Mouse (Mus musculus): Measurements from ENCODE around the gene Scrg1. TPM values are rescaled to one million over a fixed set of nuclear protein-coding genes. Genes with fewer than 3 reads are reported as not detected.
"Not testable (repeated sequence)": the region's sequence is repeated elsewhere in the genome, so short reads cannot be mapped to it uniquely, and the experiment has no call there.

Gene Scrg1
- polyA plus RNA-seq (2012; rRNA removed), result not detected in 2 replicates

- DNase-seq (ENCODE audit: low read depth), result no peak
These were observed at the start of gene Scrg1 for GRCm38 (mm10) chr8:57455765-57456164. TSS of gene Scrg1 (plus strand) at chr8:57455923.

- no peak for DNase-seq (ENCODE audit: low read depth)
These were observed 49.4 kb upstream of the Scrg1 start for GRCm38 (mm10) chr8:57406366-57406765.

- no peak for DNase-seq (ENCODE audit: low read depth)
These were observed 46.4 kb upstream of the Scrg1 start for GRCm38 (mm10) chr8:57409333-57409732.

GRCm38 (mm10) chr8:57409779-57410472 lies 45.8 kb upstream of the Scrg1 start:
- peak; percentile 71 for DNase-seq (ENCODE audit: low read depth)

- no peak for DNase-seq (ENCODE audit: low read depth)
These were observed 45.3 kb upstream of the Scrg1 start for GRCm38 (mm10) chr8:57410473-57410863.

GRCm38 (mm10) chr8:57411366-57411765 lies 44.4 kb upstream of the Scrg1 start:
- DNase-seq (ENCODE audit: low read depth), result no peak

- no peak for DNase-seq (ENCODE audit: low read depth)
These were observed 38.9 kb upstream of the Scrg1 start for GRCm38 (mm10) chr8:57416827-57417226.

GRCm38 (mm10) chr8:57426074-57426473 lies 29.6 kb upstream of the Scrg1 start:
- DNase-seq (ENCODE audit: low read depth), result no peak

- no peak for DNase-seq (ENCODE audit: low read depth)
These were observed 27.9 kb upstream of the Scrg1 start for GRCm38 (mm10) chr8:57427581-57428366.

GRCm38 (mm10) chr8:57428566-57428965 lies 27.2 kb upstream of the Scrg1 start:
- DNase-seq (ENCODE audit: low read depth), result no peak

GRCm38 (mm10) chr8:57429166-57429887 lies 26.4 kb upstream of the Scrg1 start:
- DNase-seq (ENCODE audit: low read depth), result no peak

GRCm38 (mm10) chr8:57429888-57430274 lies 25.8 kb upstream of the Scrg1 start:
- DNase-seq (ENCODE audit: low read depth), result not testable (repeated sequence)

- DNase-seq (ENCODE audit: low read depth), result no peak
These were observed 24.8 kb upstream of the Scrg1 start for GRCm38 (mm10) chr8:57430901-57431300.

GRCm38 (mm10) chr8:57432802-57433201 lies 22.9 kb upstream of the Scrg1 start:
- no peak for DNase-seq (ENCODE audit: low read depth)

GRCm38 (mm10) chr8:57435768-57436436 lies 19.8 kb upstream of the Scrg1 start:
- DNase-seq (ENCODE audit: low read depth), result no peak

GRCm38 (mm10) chr8:57436437-57436796 lies 19.3 kb upstream of the Scrg1 start:
- DNase-seq (ENCODE audit: low read depth), result no peak

- DNase-seq (ENCODE audit: low read depth), result no peak
These were observed 14.6 kb upstream of the Scrg1 start for GRCm38 (mm10) chr8:57441131-57441530.

GRCm38 (mm10) chr8:57441556-57441955 lies 14.2 kb upstream of the Scrg1 start:
- no peak for DNase-seq (ENCODE audit: low read depth)

- DNase-seq (ENCODE audit: low read depth), result no peak
These were observed 12.4 kb upstream of the Scrg1 start for GRCm38 (mm10) chr8:57443289-57443688.

- not testable (repeated sequence) for DNase-seq (ENCODE audit: low read depth)
These were observed 9.8 kb upstream of the Scrg1 start for GRCm38 (mm10) chr8:57445901-57446300.

GRCm38 (mm10) chr8:57450726-57451125 lies 5.0 kb upstream of the Scrg1 start:
- DNase-seq (ENCODE audit: low read depth), result no peak

GRCm38 (mm10) chr8:57451896-57452295 lies 3.8 kb upstream of the Scrg1 start:
- DNase-seq (ENCODE audit: low read depth), result no peak
